Mouse (Mus musculus): Measurements from ENCODE around the gene Efcab11. TPM values are rescaled to one million over a fixed set of nuclear protein-coding genes. Genes with fewer than 3 reads are reported as not detected.

Efcab11 gene
- total RNA-seq, 2 experiments from 2014 or later: 1.2 to 1.9 TPM

GRCm38 (mm10) chr12:99764053-99764452 is 120.2 kb downstream of the Efcab11 start:
- DNase-seq: no peak
- intact Hi-C loops (cut with DNase I): no loop called here

GRCm38 (mm10) chr12:99757754-99758526 is 126.3 kb downstream of the Efcab11 start:
- intact Hi-C loops (cut with DNase I): no loop called here
- peak; percentile 46 for DNase-seq

GRCm38 (mm10) chr12:99756914-99757687 is 127.1 kb downstream of the Efcab11 start:
- DNase-seq: no peak
- intact Hi-C loops (cut with DNase I): no loop called here

- intact Hi-C loops (cut with DNase I): no loop called here
- peak; percentile 32 for DNase-seq
These were observed 128.0 kb downstream of the Efcab11 start for GRCm38 (mm10) chr12:99756213-99756612.

- no peak for DNase-seq
- intact Hi-C loops (cut with DNase I): no loop called here
These were observed 131.3 kb downstream of the Efcab11 start for GRCm38 (mm10) chr12:99752986-99753385.

GRCm38 (mm10) chr12:99749391-99749790 is 134.8 kb downstream of the Efcab11 start:
- intact Hi-C loops (cut with DNase I): no loop called here
- DNase-seq: no peak

- DNase-seq: no peak
- intact Hi-C loops (cut with DNase I): no loop called here
These were observed 142.6 kb downstream of the Efcab11 start for GRCm38 (mm10) chr12:99741631-99742030.

- DNase-seq: no peak
- intact Hi-C loops (cut with DNase I): no loop called here
These were observed 145.0 kb downstream of the Efcab11 start for GRCm38 (mm10) chr12:99739211-99739610.

GRCm38 (mm10) chr12:99738256-99738655 is 146.0 kb downstream of the Efcab11 start:
- no peak for DNase-seq
- intact Hi-C loops (cut with DNase I): no loop called here

GRCm38 (mm10) chr12:99736971-99737370 is 147.3 kb downstream of the Efcab11 start:
- DNase-seq: no peak
- intact Hi-C loops (cut with DNase I): no loop called here

- no peak for DNase-seq
- intact Hi-C loops (cut with DNase I): no loop called here
These were observed 149.1 kb downstream of the Efcab11 start for GRCm38 (mm10) chr12:99735172-99735571.

GRCm38 (mm10) chr12:99724206-99724605 is 160.0 kb downstream of the Efcab11 start:
- no peak for DNase-seq
- intact Hi-C loops (cut with DNase I): no loop called here

GRCm38 (mm10) chr12:99723791-99724190 is 160.4 kb downstream of the Efcab11 start:
- DNase-seq: no peak
- intact Hi-C loops (cut with DNase I): no loop called here

- intact Hi-C loops (cut with DNase I): no loop called here
- DNase-seq: no peak
These were observed 162.9 kb downstream of the Efcab11 start for GRCm38 (mm10) chr12:99721318-99721717.

- DNase-seq: no peak
- intact Hi-C loops (cut with DNase I): no loop called here
These were observed 164.5 kb downstream of the Efcab11 start for GRCm38 (mm10) chr12:99719777-99720176.

- intact Hi-C loops (cut with DNase I): no loop called here
- DNase-seq: no peak
These were observed 166.1 kb downstream of the Efcab11 start for GRCm38 (mm10) chr12:99718161-99718560.

GRCm38 (mm10) chr12:99716038-99716610 is 168.1 kb downstream of the Efcab11 start:
- DNase-seq: no peak
- intact Hi-C loops (cut with DNase I): no loop called here

GRCm38 (mm10) chr12:99715129-99716037 is 168.9 kb downstream of the Efcab11 start:
- DNase-seq: peak; percentile 35
- intact Hi-C loops (cut with DNase I): no loop called here

GRCm38 (mm10) chr12:99712214-99712613 is 172.0 kb downstream of the Efcab11 start:
- intact Hi-C loops (cut with DNase I): no loop called here
- DNase-seq: no peak

- intact Hi-C loops (cut with DNase I): no loop called here
- DNase-seq: no peak
These were observed 182.0 kb downstream of the Efcab11 start for GRCm38 (mm10) chr12:99702248-99702647.

- DNase-seq: no peak
- intact Hi-C loops (cut with DNase I): no loop called here
These were observed 183.9 kb downstream of the Efcab11 start for GRCm38 (mm10) chr12:99700380-99700779.
